In genomic region chr4:108843336-108843735, GRCm38 (mm10) we compare ENCODE assay signal across 23 mouse cellular contexts. TPM values are rescaled to one million over a fixed set of nuclear protein-coding genes. Genes with fewer than 3 reads are reported as not detected.
DNase-seq lines count a peak whose midpoint lies in the region; ATAC-seq and TF ChIP-seq lines count a peak whose summit lies in the region.
"Had no signal": no experiment of that assay in that cellular context is flagged by ENCODE, and none has a peak within 500 bp of the region (broad histone marks: within the 10 kb centered on the region; RNA-seq: fewer than 3 reads in every experiment).

No protein-coding gene starts in this region.

- H3K36me3 ChIP-seq in forebrain, embryonic 12.5 days (replicated peaks), result no peaks in the 10 kb centered on the region
- H3K36me3 ChIP-seq in forebrain, embryonic 16.5 days (ENCODE audit: control insufficient read depth, insufficient read depth), result no peaks in the 10 kb centered on the region
- no peaks in the 10 kb centered on the region for H3K36me3 ChIP-seq in liver, embryonic 12.5 days
- no peaks in the 10 kb centered on the region for H3K36me3 ChIP-seq in ES-Bruce4 (ENCODE audit: control insufficient read depth, insufficient read depth, low read length, poor library complexity, severe bottlenecking)
- H3K36me3 ChIP-seq: hindbrain, embryonic 15.5 days had no signal

- 0 out of 2 replicates have a peak, but pooled peaks have one; percentile 18 for TF ChIP-seq EP300 in ES-Bruce4 (IDR thresholded peaks at IDR 0.05; ENCODE audit: insufficient read depth, low read depth, low read length)

- no peak overlapping the region for H3K4me2 ChIP-seq in forebrain, embryonic 12.5 days
- no peak overlapping the region for H3K4me2 ChIP-seq in forebrain, embryonic 16.5 days (ENCODE audit: low read length)
- no peak overlapping the region for H3K4me2 ChIP-seq in liver, embryonic 12.5 days
- H3K4me2 ChIP-seq: hindbrain, embryonic 15.5 days had no signal

- H3K9ac ChIP-seq in forebrain, embryonic 12.5 days, result no peak overlapping the region
- H3K9ac ChIP-seq in forebrain, embryonic 16.5 days (replicated peaks; ENCODE audit: low read depth, low read length), result no peak overlapping the region
- H3K9ac ChIP-seq in liver, embryonic 12.5 days, result 0 out of 2 replicates have a peak overlapping the region, but pooled peaks have one; percentile 4
- peak overlapping the region; percentile 18; the same call in 1 of the 2 replicates for H3K9ac ChIP-seq in ES-Bruce4 (ENCODE audit: low read depth, poor library complexity, severe bottlenecking)
- H3K9ac ChIP-seq: forebrain, postnatal 0 days; hindbrain, embryonic 15.5 days had no signal

- no peaks in the 10 kb centered on the region for H3K9me3 ChIP-seq in forebrain, embryonic 12.5 days
- no peaks in the 10 kb centered on the region for H3K9me3 ChIP-seq in forebrain, embryonic 16.5 days (ENCODE audit: control insufficient read depth, low read length)
- H3K9me3 ChIP-seq in liver, embryonic 12.5 days (replicated peaks), result no peaks in the 10 kb centered on the region
- no peaks in the 10 kb centered on the region for H3K9me3 ChIP-seq in ES-Bruce4 (replicated peaks; ENCODE audit: control insufficient read depth, insufficient read depth, low read length, poor library complexity, severe bottlenecking)
- H3K9me3 ChIP-seq: embryonic facial prominence, embryonic 10.5 days; G1E; hindbrain, embryonic 15.5 days had no signal

- H3K27me3 ChIP-seq in forebrain, embryonic 12.5 days, result no peaks in the 10 kb centered on the region
- no peaks in the 10 kb centered on the region for H3K27me3 ChIP-seq in forebrain, embryonic 16.5 days (replicated peaks; ENCODE audit: control insufficient read depth, insufficient read depth, low read length)
- no peaks in the 10 kb centered on the region for H3K27me3 ChIP-seq in liver, embryonic 12.5 days (replicated peaks)
- no peaks in the 10 kb centered on the region for H3K27me3 ChIP-seq in ES-Bruce4 (ENCODE audit: control insufficient read depth, insufficient read depth, low read length, poor library complexity, severe bottlenecking)
- H3K27me3 ChIP-seq: hindbrain, embryonic 15.5 days had no signal

- no peak for TF ChIP-seq CTCF in ES-Bruce4 (IDR thresholded peaks at IDR 0.05; ENCODE audit: low read depth, low read length)

- no peak for TF ChIP-seq POLR2A in ES-Bruce4 (IDR thresholded peaks at IDR 0.05; ENCODE audit: insufficient read depth, low read length)

- DNase-seq in liver (no peak), R1 (ENCODE audit: low read depth, low spot score) (peak; percentile 48)
- no peak for DNase-seq in adrenal gland, postnatal 25 days
- no peak for DNase-seq in yolk sac, embryonic 10.5 days (ENCODE audit: low spot score)
- DNase-seq: adrenal gland, postnatal 36 days; cerebellum, adult 2 months; cerebellum, postnatal 10 days; forebrain, postnatal 0 days; gastrocnemius, postnatal 14 days; heart, postnatal 10 days had no signal

- ATAC-seq in forebrain, embryonic 12.5 days (ENCODE audit: low FRiP score), result no peak
- no peak for ATAC-seq in forebrain, embryonic 16.5 days
- no peak for ATAC-seq in liver, embryonic 12.5 days
- ATAC-seq: activated CD4-positive, CD25-positive, alpha-beta regulatory T cell, adult 4 months; forebrain, postnatal 0 days; intestine, embryonic 16.5 days had no signal

- peaks cover 12% of the 10 kb centered on the region for H3K4me1 ChIP-seq in forebrain, embryonic 12.5 days
- peaks cover 4% of the 10 kb centered on the region for H3K4me1 ChIP-seq in forebrain, embryonic 16.5 days (replicated peaks; ENCODE audit: control insufficient read depth, insufficient read depth, low read length)
- H3K4me1 ChIP-seq in liver, embryonic 12.5 days, result peaks cover 16% of the 10 kb centered on the region
- H3K4me1 ChIP-seq in ES-Bruce4 (ENCODE audit: control insufficient read depth, insufficient read depth, low read length), result peaks cover 2% of the 10 kb centered on the region

- H3K27ac ChIP-seq in forebrain, embryonic 12.5 days, result 0 out of 2 replicates have a peak overlapping the region, but pooled peaks have one; percentile 31
- no peak overlapping the region for H3K27ac ChIP-seq in forebrain, embryonic 16.5 days (ENCODE audit: low read length)
- H3K27ac ChIP-seq in liver, embryonic 12.5 days, result no peak overlapping the region
- H3K27ac ChIP-seq in ES-Bruce4 (ENCODE audit: insufficient read depth, low read length), result peak overlapping the region; percentile 93
- H3K27ac ChIP-seq: embryonic facial prominence, embryonic 10.5 days; hindbrain, embryonic 15.5 days had no signal

- H3K4me3 ChIP-seq in forebrain, embryonic 12.5 days (replicated peaks), result no peak overlapping the region
- no peak overlapping the region for H3K4me3 ChIP-seq in forebrain, embryonic 16.5 days (replicated peaks; ENCODE audit: low read length)
- H3K4me3 ChIP-seq in liver, embryonic 12.5 days, result no peak overlapping the region
- H3K4me3 ChIP-seq in ES-Bruce4 (ENCODE audit: low read depth, low read length), result no peak overlapping the region
- H3K4me3 ChIP-seq: embryonic facial prominence, embryonic 10.5 days; hindbrain, embryonic 15.5 days had no signal

RNA-seq across cellular contexts. Expression of gene Kti12, which starts 4.2 kb away (rescaled TPM):
- polyA plus RNA-seq in forebrain, embryonic 12.5 days (2016; fragmentation: Nextera tagmentation; extraction: Ambion mirVana), result 40.6 and 42.0 TPM in 2 replicates
- polyA plus RNA-seq in forebrain, embryonic 16.5 days (2015; fragmentation: Nextera tagmentation; extraction: Ambion mirVana), result 33.7 and 34.6 TPM in 2 replicates
- 71.6 and 74.7 TPM in 2 replicates for polyA plus RNA-seq in liver, embryonic 12.5 days (2016; fragmentation: Nextera tagmentation; extraction: Ambion mirVana)
- polyA plus RNA-seq in ES-Bruce4 (2011; ENCODE audit: insufficient read depth, insufficient read length, low read depth, missing spikeins), result 20.1 and 20.7 TPM in 2 replicates
- 32.4 and 33.4 TPM in 2 replicates for total RNA-seq in adrenal gland, postnatal 25 days (2021)

RNA-seq across cellular contexts. Expression of gene A730015C16Rik, which starts 5.1 kb away (rescaled TPM):
- 1.5 and 2.9 TPM in 2 replicates for polyA plus RNA-seq in forebrain, embryonic 12.5 days (2016; fragmentation: Nextera tagmentation; extraction: Ambion mirVana)
- 0.78 and 2.0 TPM in 2 replicates for polyA plus RNA-seq in forebrain, embryonic 16.5 days (2015; fragmentation: Nextera tagmentation; extraction: Ambion mirVana)
- polyA plus RNA-seq in liver, embryonic 12.5 days (2016; fragmentation: Nextera tagmentation; extraction: Ambion mirVana), result 0.42 and 0.59 TPM in 2 replicates
- polyA plus RNA-seq in ES-Bruce4 (2011; ENCODE audit: insufficient read depth, insufficient read length, low read depth, missing spikeins), result not detected in 2 replicates
- total RNA-seq in adrenal gland, postnatal 25 days (2021), result not detected in 2 replicates
- total RNA-seq: adrenal gland, adult 18-20 months; adrenal gland, postnatal 36 days; gastrocnemius, adult 18-20 months; heart, postnatal 10 days had no signal
- polyA plus RNA-seq: cerebellum, adult 2 months; G1E; gonadal fat pad, adult 2 months had no signal

RNA-seq across cellular contexts. Expression of gene Txndc12, which starts 8.9 kb away (rescaled TPM):
- 96.1 and 96.6 TPM in 2 replicates for polyA plus RNA-seq in forebrain, embryonic 12.5 days (2016; fragmentation: Nextera tagmentation; extraction: Ambion mirVana)
- 81.9 and 90.5 TPM in 2 replicates for polyA plus RNA-seq in forebrain, embryonic 16.5 days (2015; fragmentation: Nextera tagmentation; extraction: Ambion mirVana)
- 33.6 and 35.9 TPM in 2 replicates for polyA plus RNA-seq in liver, embryonic 12.5 days (2016; fragmentation: Nextera tagmentation; extraction: Ambion mirVana)
- 90.6 and 99.2 TPM in 2 replicates for polyA plus RNA-seq in ES-Bruce4 (2011; ENCODE audit: insufficient read depth, insufficient read length, low read depth, missing spikeins)
- total RNA-seq in adrenal gland, postnatal 25 days (2021), result 72.1 and 75.5 TPM in 2 replicates

RNA-seq across cellular contexts. Expression of gene Btf3l4, which starts 9.9 kb away (rescaled TPM):
- 254 and 266 TPM in 2 replicates for polyA plus RNA-seq in forebrain, embryonic 12.5 days (2016; fragmentation: Nextera tagmentation; extraction: Ambion mirVana)
- 211 and 231 TPM in 2 replicates for polyA plus RNA-seq in forebrain, embryonic 16.5 days (2015; fragmentation: Nextera tagmentation; extraction: Ambion mirVana)
- 67.0 and 73.8 TPM in 2 replicates for polyA plus RNA-seq in liver, embryonic 12.5 days (2016; fragmentation: Nextera tagmentation; extraction: Ambion mirVana)
- 152 and 155 TPM in 2 replicates for polyA plus RNA-seq in ES-Bruce4 (2011; ENCODE audit: insufficient read depth, insufficient read length, low read depth, missing spikeins)
- 94.9 and 144 TPM in 2 replicates for total RNA-seq in adrenal gland, postnatal 25 days (2021)

RNA-seq across cellular contexts. Expression of gene Rab3b, which starts 35.5 kb away (rescaled TPM):
- polyA plus RNA-seq in forebrain, embryonic 12.5 days (2016; fragmentation: Nextera tagmentation; extraction: Ambion mirVana), result 33.7 and 34.6 TPM in 2 replicates
- 84.7 and 116 TPM in 2 replicates for polyA plus RNA-seq in forebrain, embryonic 16.5 days (2015; fragmentation: Nextera tagmentation; extraction: Ambion mirVana)
- 3.5 and 4.0 TPM in 2 replicates for polyA plus RNA-seq in liver, embryonic 12.5 days (2016; fragmentation: Nextera tagmentation; extraction: Ambion mirVana)
- polyA plus RNA-seq in ES-Bruce4 (2011; ENCODE audit: insufficient read depth, insufficient read length, low read depth, missing spikeins), result 16.3 and 17.0 TPM in 2 replicates
- 29.5 and 41.9 TPM in 2 replicates for total RNA-seq in adrenal gland, postnatal 25 days (2021)
- total RNA-seq: hematopoietic stem cell, adult 5-6 weeks had no signal
- polyA plus RNA-seq: activated CD4-positive, CD25-positive, alpha-beta regulatory T cell, adult 4 months had no signal

Comparison
In these comparisons a context has a peak if more than half of its experiments do, and no peak if none do; other contexts are left out.
1. H3K27ac ChIP-seq: peak in forebrain, embryonic 12.5 days (single experiment) and ES-Bruce4 (single experiment); none in forebrain, embryonic 16.5 days (single experiment) and liver, embryonic 12.5 days (single experiment).
2. H3K9ac ChIP-seq: peak in liver, embryonic 12.5 days (single experiment) and ES-Bruce4 (single experiment); none in forebrain, embryonic 12.5 days (single experiment) and forebrain, embryonic 16.5 days (single experiment).